Mouse (Mus musculus) lung, embryonic 14.5 days (tissue): ENCODE results near the gene Ect2l. TPM values are rescaled to one million over a fixed set of nuclear protein-coding genes. Genes with fewer than 3 reads are reported as not detected.

Experiments used
- ATAC-seq: fragments of 200-750 bp; cut with Nextera tagmentation; 2 replicates; pipeline ENCODE4 v1.8.0; 2017; ENCODE audit warnings: mild to moderate bottlenecking, moderate TSS enrichment, moderate library complexity; ENCODE audit not compliant: insufficient read depth
- DNase-seq: peaks from one replicate; pipeline ENCODE4 v3.0.0-alpha.2; 2015
- H3K27ac ChIP-seq: fragments of 300-500 bp; sonication (generic); 2 replicates; pipeline ENCODE4 v1.5.1; 2014; ENCODE audit warnings: low read depth, mild to moderate bottlenecking, moderate library complexity
- H3K27me3 ChIP-seq: fragments of 300-500 bp; sonication (generic); 2 replicates; pipeline ENCODE4 v1.6.1; 2014; ENCODE audit warnings: low read length, control low read depth; ENCODE audit not compliant: insufficient read depth
- H3K36me3 ChIP-seq: fragments of 300-500 bp; sonication (generic); 2 replicates; pipeline ENCODE4 v1.6.1; 2014; ENCODE audit warnings: control low read depth; ENCODE audit not compliant: insufficient read depth
- H3K4me1 ChIP-seq: fragments of 300-500 bp; sonication (generic); 2 replicates; pipeline ENCODE4 v1.6.1; 2014; ENCODE audit warnings: antibody characterized with exemption, control low read depth; ENCODE audit not compliant: insufficient read depth
- H3K4me2 ChIP-seq: fragments of 300-500 bp; sonication (generic); 2 replicates; pipeline ENCODE4 v1.6.1; 2014; ENCODE audit warnings: mild to moderate bottlenecking
- H3K4me3 ChIP-seq: fragments of 300-500 bp; sonication (generic); 2 replicates; pipeline ENCODE4 v1.5.1; 2014; ENCODE audit warnings: low read depth, low read length
- H3K9ac ChIP-seq: fragments of 300-500 bp; sonication (generic); 2 replicates; pipeline ENCODE4 v1.6.1; 2014
- H3K9me3 ChIP-seq: fragments of 300-500 bp; sonication (generic); 2 replicates; pipeline ENCODE4 v1.6.1; 2016; ENCODE audit warnings: low read depth, low read length, control low read depth
- CTCF ChIP-seq: IDR thresholded peaks from 2 replicates; pipeline ENCODE4 v1.5.1; 2016; ENCODE audit warnings: antibody characterized with exemption, low read depth
- WGBS: fragments of 180-500 bp; shearing (Covaris S2); extraction: QIAGEN DNeasy Blood & Tissue Kit; methylation state at CpG from one replicate; pipeline ENCODE4 v1.1.7; 2014; 5-methylcytosine and 5-hydroxymethylcytosine counted together
- polyA plus RNA-seq: library from polyadenylated mRNA; unstranded; fragments of >200 nt; fragmentation: Nextera tagmentation; extraction: Ambion mirVana; gene quantifications from 2 replicates; pipeline ENCODE4 v1.2.1, GENCODE M21; 2014

The Ect2l gene
- polyA plus RNA-seq, 1 experiment from 2014 or later: not detected

GRCm38 (mm10) chr10:18081536-18081935 is 129.2 kb downstream of the Ect2l start:
- DNase-seq: no peak
- no peak for ATAC-seq
- H3K4me1 ChIP-seq: no peaks in the 10 kb centered on the region
- no peaks in the 10 kb centered on the region for H3K27me3 ChIP-seq
- no peaks in the 10 kb centered on the region for H3K36me3 ChIP-seq
- TF ChIP-seq CTCF: no peak
- no peaks in the 10 kb centered on the region; the same call in 1 of the 2 replicates for H3K9me3 ChIP-seq
- no peak overlapping the region for H3K9ac ChIP-seq
- H3K4me3 ChIP-seq: no peak overlapping the region
- no peak overlapping the region for H3K27ac ChIP-seq
- WGBS: 69% methylated on average over 1 of the region's 1 CpGs
- no peak overlapping the region for H3K4me2 ChIP-seq

Other genes starting within 250 kb of the Ect2l start
- gene Abracl, start 187.6 kb downstream of the Ect2l start, polyA plus RNA-seq: 142 and 165 TPM in 2 replicates
- gene Reps1, start 155.0 kb downstream of the Ect2l start, polyA plus RNA-seq: 27.7 and 32.5 TPM in 2 replicates
- 6.7 and 9.2 TPM in 2 replicates for gene Ccdc28a, start 24.1 kb upstream of the Ect2l start, polyA plus RNA-seq
- gene Nhsl1, start 108.1 kb upstream of the Ect2l start, polyA plus RNA-seq: 5.5 and 7.0 TPM in 2 replicates